Mouse (Mus musculus) midbrain, embryonic 16.5 days (tissue): ENCODE results near the gene Fibp. TPM values are rescaled to one million over a fixed set of nuclear protein-coding genes. Genes with fewer than 3 reads are reported as not detected.
A peak's percentile ranks its signal among the peaks of the same experiment; 100 is the strongest.

Experiments used
- ATAC-seq: fragments of 200-750 bp; cut with Nextera tagmentation; 2 replicates; pipeline ENCODE4 v1.8.0; 2017; ENCODE audit warnings: moderate TSS enrichment
- H3K27ac ChIP-seq: fragments of 300-500 bp; sonication (generic); 2 replicates; pipeline ENCODE4 v1.5.1; 2014; ENCODE audit warnings: mild to moderate bottlenecking, low read length, mixed read lengths
- H3K27me3 ChIP-seq: fragments of 300-500 bp; sonication (generic); 2 replicates; pipeline ENCODE4 v1.6.1; 2014; ENCODE audit warnings: low read depth, low read length, mixed read lengths; ENCODE audit not compliant: control insufficient read depth, insufficient read depth
- H3K36me3 ChIP-seq: fragments of 300-500 bp; sonication (generic); 2 replicates; pipeline ENCODE4 v1.6.1; 2014; ENCODE audit warnings: mild to moderate bottlenecking, low read length, moderate library complexity, mixed read lengths; ENCODE audit not compliant: control insufficient read depth, insufficient read depth
- H3K4me1 ChIP-seq: fragments of 300-500 bp; sonication (generic); 2 replicates; pipeline ENCODE4 v1.6.1; 2014; ENCODE audit warnings: mild to moderate bottlenecking, low read length, mixed read lengths; ENCODE audit not compliant: control insufficient read depth, insufficient read depth
- H3K4me2 ChIP-seq: fragments of 300-500 bp; sonication (generic); 2 replicates; pipeline ENCODE4 v1.6.1; 2014; ENCODE audit warnings: mild to moderate bottlenecking, low read length, mixed read lengths
- H3K4me3 ChIP-seq: fragments of 300-500 bp; sonication (generic); 2 replicates; pipeline ENCODE4 v1.5.1; 2014; ENCODE audit warnings: low read depth, mild to moderate bottlenecking, low read length, moderate library complexity, mixed read lengths
- H3K9ac ChIP-seq: fragments of 300-500 bp; sonication (generic); 2 replicates; pipeline ENCODE4 v1.6.1; 2014; ENCODE audit warnings: low read depth, low read length, mixed read lengths
- H3K9me3 ChIP-seq: fragments of 300-500 bp; sonication (generic); replicated peaks from 2 replicates; pipeline ENCODE4 v1.6.1; 2014; ENCODE audit warnings: mild to moderate bottlenecking, low read length, mixed read lengths; ENCODE audit not compliant: control insufficient read depth, poor library complexity, severe bottlenecking
- WGBS: fragments of 180-500 bp; shearing (Covaris S2); extraction: QIAGEN DNeasy Blood & Tissue Kit; methylation state at CpG from one replicate; pipeline ENCODE4 v1.1.7; 2014; 5-methylcytosine and 5-hydroxymethylcytosine counted together
- polyA plus RNA-seq: library from polyadenylated mRNA; unstranded; fragments of >200 nt; fragmentation: Nextera tagmentation; extraction: Ambion mirVana; gene quantifications from 2 replicates; pipeline ENCODE4 v1.2.1, GENCODE M21; 2015

Fibp gene
- polyA plus RNA-seq, 1 experiment from 2014 or later: 178 TPM

GRCm38 (mm10) chr19:5471846-5472245 lies 11.4 kb downstream of the Fibp start:
- H3K9ac ChIP-seq: no peak overlapping the region
- ATAC-seq: no peak
- WGBS: 47% methylated on average over 5 of the region's 5 CpGs
- no peak overlapping the region for H3K4me2 ChIP-seq
- H3K4me3 ChIP-seq: no peak overlapping the region
- H3K27me3 ChIP-seq: no peaks in the 10 kb centered on the region
- H3K36me3 ChIP-seq: no peaks in the 10 kb centered on the region
- peaks cover 12% of the 10 kb centered on the region for H3K4me1 ChIP-seq
- H3K9me3 ChIP-seq: no peaks in the 10 kb centered on the region
- H3K27ac ChIP-seq: no peak overlapping the region

- no peaks in the 10 kb centered on the region for H3K36me3 ChIP-seq
- H3K4me1 ChIP-seq: peaks cover 12% of the 10 kb centered on the region
- no peaks in the 10 kb centered on the region for H3K27me3 ChIP-seq
- no peaks in the 10 kb centered on the region for H3K9me3 ChIP-seq
- no peak overlapping the region for H3K9ac ChIP-seq
- WGBS: 81% methylated on average over 3 of the region's 3 CpGs
- ATAC-seq: no peak
- no peak overlapping the region for H3K4me2 ChIP-seq
- no peak overlapping the region for H3K4me3 ChIP-seq
- H3K27ac ChIP-seq: no peak overlapping the region
Measured at GRCm38 (mm10) chr19:5472857-5473256, 12.4 kb downstream of the Fibp start.

- Histone ChIP-seq H3K4me2 (peak within 1 kb of the TSS; percentile 99), H3K4me3 (peak within 1 kb of the TSS; percentile 62), H3K4me1 (peaks cover 12% of the 10 kb centered on the region), H3K27me3 (no peaks in the 10 kb centered on the region), H3K9me3 (no peaks in the 10 kb centered on the region), H3K36me3 (peaks cover 3% of the 10 kb centered on the region; the same call in 1 of the 2 replicates), H3K27ac (peak within 1 kb of the TSS; percentile 45; the same call in 1 of the 2 replicates), H3K9ac (peak within 1 kb of the TSS; percentile 84)
- ATAC-seq: peak; percentile 55
- 2% methylated on average over 22 of the region's 22 CpGs for WGBS
Measured at GRCm38 (mm10) chr19:5473720-5474119, 13.3 kb downstream of the Fibp start, which contains the start of gene Efemp2. TSS of gene Efemp2 (plus strand) at chr19:5473954.

DNA sequence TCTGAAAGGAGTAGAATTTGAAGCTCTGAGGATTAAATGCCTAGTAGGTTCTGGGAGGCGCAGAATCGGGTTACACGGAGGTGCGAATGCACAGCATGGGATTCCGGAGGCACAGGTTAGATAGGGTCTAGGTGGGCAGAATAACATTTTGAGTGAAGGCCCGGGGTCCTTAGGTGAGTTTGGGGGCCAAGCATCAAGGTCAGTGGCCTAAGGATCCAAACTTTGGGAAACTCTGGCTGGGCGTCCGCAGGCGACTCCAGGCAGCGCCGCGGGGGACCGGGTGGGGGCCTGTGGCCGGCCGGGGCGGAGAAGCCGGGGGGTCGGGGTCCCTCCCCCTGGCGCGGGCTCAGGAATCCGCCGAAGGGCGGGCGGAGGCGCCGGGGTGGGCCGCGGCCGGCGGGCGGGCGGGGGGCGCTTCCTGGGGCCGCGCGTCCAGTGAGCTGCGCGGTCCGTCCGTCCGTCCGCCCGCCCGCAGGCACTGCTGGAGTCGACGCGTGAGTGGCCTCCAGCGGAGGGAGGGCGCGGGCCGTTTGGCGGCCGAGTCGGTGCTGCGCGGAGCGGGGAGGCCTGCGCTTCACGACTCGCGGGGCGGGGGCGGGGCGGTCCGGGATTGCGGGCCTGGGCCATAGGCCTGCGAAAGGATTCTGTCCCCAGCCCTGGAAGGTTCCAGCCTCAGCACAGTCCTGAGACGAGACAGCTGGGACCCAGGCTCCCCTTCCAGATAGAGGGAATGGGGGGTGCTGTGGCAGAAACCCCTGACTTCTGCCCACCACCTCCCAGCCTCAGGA lies 14.1 kb downstream of the Fibp start:
- H3K27ac ChIP-seq: peak overlapping the region; percentile 45
- H3K9me3 ChIP-seq: no peaks in the 10 kb centered on the region
- no peaks in the 10 kb centered on the region for H3K27me3 ChIP-seq
- peak overlapping the region; percentile 99 for H3K4me2 ChIP-seq
- peaks cover 3% of the 10 kb centered on the region; the same call in 1 of the 2 replicates for H3K36me3 ChIP-seq
- H3K4me1 ChIP-seq: peaks cover 12% of the 10 kb centered on the region
- under 1% methylated on average over 62 of the region's 68 CpGs for WGBS
- peak overlapping the region; percentile 62 for H3K4me3 ChIP-seq
- peak; percentile 72 for ATAC-seq
- H3K9ac ChIP-seq: peak overlapping the region; percentile 84

- H3K27me3 ChIP-seq: no peaks in the 10 kb centered on the region
- H3K4me3 ChIP-seq: peak overlapping the region; percentile 62
- no peaks in the 10 kb centered on the region for H3K9me3 ChIP-seq
- H3K36me3 ChIP-seq: peaks cover 5% of the 10 kb centered on the region; the same call in 1 of the 2 replicates
- peak overlapping the region; percentile 84 for H3K9ac ChIP-seq
- WGBS: 19% methylated on average over 13 of the region's 13 CpGs
- peak overlapping the region; percentile 99 for H3K4me2 ChIP-seq
- H3K27ac ChIP-seq: peak overlapping the region; percentile 45
- H3K4me1 ChIP-seq: peaks cover 12% of the 10 kb centered on the region
- ATAC-seq: no peak
Measured at GRCm38 (mm10) chr19:5475069-5475714, 14.8 kb downstream of the Fibp start.

- Histone ChIP-seq H3K4me3 (no peak overlapping the region), H3K4me2 (no peak overlapping the region), H3K9me3 (no peaks in the 10 kb centered on the region), H3K4me1 (peaks cover 12% of the 10 kb centered on the region), H3K9ac (no peak overlapping the region), H3K27me3 (no peaks in the 10 kb centered on the region), H3K27ac (no peak overlapping the region), H3K36me3 (peaks cover 11% of the 10 kb centered on the region; the same call in 1 of the 2 replicates)
- ATAC-seq: no peak
- 87% methylated on average over 10 of the region's 10 CpGs for WGBS
Measured at GRCm38 (mm10) chr19:5477004-5477667, 16.7 kb downstream of the Fibp start.

GRCm38 (mm10) chr19:5477668-5478300 lies 17.4 kb downstream of the Fibp start:
- WGBS: 92% methylated on average over 18 of the region's 18 CpGs
- no peaks in the 10 kb centered on the region for H3K27me3 ChIP-seq
- H3K9me3 ChIP-seq: no peaks in the 10 kb centered on the region
- H3K4me3 ChIP-seq: no peak overlapping the region
- no peak overlapping the region for H3K4me2 ChIP-seq
- H3K27ac ChIP-seq: no peak overlapping the region
- H3K36me3 ChIP-seq: peaks cover 17% of the 10 kb centered on the region
- no peak for ATAC-seq
- H3K4me1 ChIP-seq: peaks cover 12% of the 10 kb centered on the region
- H3K9ac ChIP-seq: no peak overlapping the region

GRCm38 (mm10) chr19:5480016-5480415 lies 19.6 kb downstream of the Fibp start:
- Histone ChIP-seq H3K27me3 (no peaks in the 10 kb centered on the region), H3K4me3 (no peak overlapping the region), H3K9ac (no peak overlapping the region), H3K4me1 (peaks cover 7% of the 10 kb centered on the region), H3K36me3 (peaks cover 30% of the 10 kb centered on the region), H3K27ac (no peak overlapping the region), H3K4me2 (no peak overlapping the region), H3K9me3 (no peaks in the 10 kb centered on the region)
- 89% methylated on average over 10 of the region's 10 CpGs for WGBS
- ATAC-seq: no peak
